Mouse (Mus musculus): ENCODE measurements at regions not wholly inside any gene's neighbourhood (a gene's known extent, or its start where the extent isn't known, plus 50 kb on each side); places are given as distances from the start of the nearest gene placed in this dataset.

GRCm38 (mm10) chr6:99938949-99939348 is 212.8 kb upstream of the Prok2 start:
- Histone ChIP-seq H3K27me3 (no peaks in the 10 kb centered on the region), H3K27ac (no peak overlapping the region), H3K36me3 (ENCODE audit: poor library complexity, severe bottlenecking) (no peaks in the 10 kb centered on the region), H3K4me2 (no peak overlapping the region), H3K9me3 (replicated peaks) (no peaks in the 10 kb centered on the region), H3K9ac (no peak overlapping the region), H3K4me3 (no peak overlapping the region), H3K4me1 (peaks cover 15% of the 10 kb centered on the region)
- ATAC-seq = 0 out of 2 replicates have a peak, but pooled peaks have one; percentile 27
- WGBS = 50% methylated on average over 7 of the region's 7 CpGs

GRCm38 (mm10) chr6:99936716-99937115 is 210.5 kb upstream of the Prok2 start:
- no peak for ATAC-seq
- no peaks in the 10 kb centered on the region for H3K36me3 ChIP-seq (ENCODE audit: poor library complexity, severe bottlenecking)

GRCm38 (mm10) chr6:99935373-99935772 is 209.2 kb upstream of the Prok2 start:
- H3K36me3 ChIP-seq (ENCODE audit: poor library complexity, severe bottlenecking) = no peaks in the 10 kb centered on the region
- no peak overlapping the region for H3K27ac ChIP-seq
- 86% methylated on average over 4 of the region's 4 CpGs for WGBS
- H3K9me3 ChIP-seq (replicated peaks) = no peaks in the 10 kb centered on the region
- no peak overlapping the region for H3K4me2 ChIP-seq
- no peak overlapping the region for H3K9ac ChIP-seq
- H3K4me1 ChIP-seq = peaks cover 18% of the 10 kb centered on the region
- H3K27me3 ChIP-seq = no peaks in the 10 kb centered on the region
- H3K4me3 ChIP-seq = no peak overlapping the region
- ATAC-seq = no peak

More at GRCm38 (mm10) chr6:99936716-99937115, 210.5 kb upstream of the Prok2 start:
- H3K4me1 ChIP-seq = peaks cover 16% of the 10 kb centered on the region
- no peak overlapping the region for H3K9ac ChIP-seq
- no peaks in the 10 kb centered on the region for H3K27me3 ChIP-seq
- H3K27ac ChIP-seq = no peak overlapping the region
- no peak overlapping the region for H3K4me3 ChIP-seq
- no peaks in the 10 kb centered on the region for H3K9me3 ChIP-seq (replicated peaks)
- H3K4me2 ChIP-seq = no peak overlapping the region

- Histone ChIP-seq H3K9ac (no peak overlapping the region), H3K4me2 (no peak overlapping the region), H3K4me3 (no peak overlapping the region), H3K9me3 (replicated peaks) (no peaks in the 10 kb centered on the region), H3K27ac (no peak overlapping the region), H3K36me3 (ENCODE audit: poor library complexity, severe bottlenecking) (no peaks in the 10 kb centered on the region), H3K4me1 (peaks cover 12% of the 10 kb centered on the region), H3K27me3 (no peaks in the 10 kb centered on the region)
- 82% methylated on average over 5 of the region's 5 CpGs for WGBS
- ATAC-seq = no peak
These were observed 208.2 kb upstream of the Prok2 start for GRCm38 (mm10) chr6:99934394-99934793.

- no peak for ATAC-seq
- H3K9me3 ChIP-seq (replicated peaks) = no peaks in the 10 kb centered on the region
- no peaks in the 10 kb centered on the region for H3K36me3 ChIP-seq (ENCODE audit: poor library complexity, severe bottlenecking)
- H3K4me1 ChIP-seq = peaks cover 6% of the 10 kb centered on the region
- H3K9ac ChIP-seq = no peak overlapping the region
- whole genome bisulfite sequencing = 77% methylated on average over 5 of the region's 5 CpGs
- no peak overlapping the region for H3K27ac ChIP-seq
- no peak overlapping the region for H3K4me3 ChIP-seq
- H3K4me2 ChIP-seq = no peak overlapping the region
- H3K27me3 ChIP-seq = no peaks in the 10 kb centered on the region
These were observed 207.2 kb upstream of the Prok2 start for GRCm38 (mm10) chr6:99933404-99933803.

- Histone ChIP-seq H3K9ac (no peak overlapping the region), H3K9me3 (replicated peaks) (no peaks in the 10 kb centered on the region), H3K36me3 (ENCODE audit: poor library complexity, severe bottlenecking) (no peaks in the 10 kb centered on the region), H3K27ac (no peak overlapping the region), H3K4me2 (no peak overlapping the region), H3K27me3 (no peaks in the 10 kb centered on the region), H3K4me1 (peaks cover 6% of the 10 kb centered on the region), H3K4me3 (no peak overlapping the region)
- 0 out of 2 replicates have a peak, but pooled peaks have one; percentile 43 for ATAC-seq
- 60% methylated on average over 2 of the region's 2 CpGs for WGBS
These were observed 206.7 kb upstream of the Prok2 start for GRCm38 (mm10) chr6:99932923-99933322.

GRCm38 (mm10) chr6:99932405-99932804 is 206.2 kb upstream of the Prok2 start:
- Histone ChIP-seq H3K27ac (no peak overlapping the region), H3K36me3 (ENCODE audit: poor library complexity, severe bottlenecking) (no peaks in the 10 kb centered on the region), H3K4me2 (no peak overlapping the region), H3K4me1 (peaks cover 6% of the 10 kb centered on the region), H3K9me3 (replicated peaks) (no peaks in the 10 kb centered on the region), H3K4me3 (no peak overlapping the region), H3K9ac (no peak overlapping the region), H3K27me3 (no peaks in the 10 kb centered on the region)
- 74% methylated on average over 6 of the region's 6 CpGs for WGBS
- no peak for ATAC-seq

- H3K4me1 ChIP-seq = peaks cover 6% of the 10 kb centered on the region
- no peaks in the 10 kb centered on the region for H3K27me3 ChIP-seq
- H3K27ac ChIP-seq = no peak overlapping the region
- no peaks in the 10 kb centered on the region for H3K9me3 ChIP-seq (replicated peaks)
- H3K4me3 ChIP-seq = no peak overlapping the region
- H3K36me3 ChIP-seq (ENCODE audit: poor library complexity, severe bottlenecking) = no peaks in the 10 kb centered on the region
- ATAC-seq = no peak
- H3K9ac ChIP-seq = no peak overlapping the region
- WGBS = 83% methylated on average over 4 of the region's 4 CpGs
- H3K4me2 ChIP-seq = no peak overlapping the region
These were observed 205.4 kb upstream of the Prok2 start for GRCm38 (mm10) chr6:99931588-99931987.

GRCm38 (mm10) chr6:99930316-99930715 is 204.1 kb upstream of the Prok2 start:
- no peak overlapping the region for H3K4me3 ChIP-seq
- no peak for ATAC-seq
- no peak overlapping the region for H3K9ac ChIP-seq
- no peaks in the 10 kb centered on the region for H3K27me3 ChIP-seq
- no peak overlapping the region for H3K27ac ChIP-seq
- WGBS = 96% methylated on average over 6 of the region's 6 CpGs
- no peaks in the 10 kb centered on the region for H3K36me3 ChIP-seq (ENCODE audit: poor library complexity, severe bottlenecking)
- no peak overlapping the region for H3K4me2 ChIP-seq
- peaks cover 6% of the 10 kb centered on the region for H3K4me1 ChIP-seq
- no peaks in the 10 kb centered on the region for H3K9me3 ChIP-seq (replicated peaks)

GRCm38 (mm10) chr6:99927933-99928555 is 201.9 kb upstream of the Prok2 start:
- Histone ChIP-seq H3K36me3 (ENCODE audit: poor library complexity, severe bottlenecking) (no peaks in the 10 kb centered on the region), H3K4me2 (no peak overlapping the region), H3K27me3 (no peaks in the 10 kb centered on the region), H3K4me1 (0 out of 2 replicates have a peak, but pooled peaks cover 3% of the 10 kb centered on the region), H3K4me3 (no peak overlapping the region), H3K27ac (no peak overlapping the region), H3K9me3 (replicated peaks) (no peaks in the 10 kb centered on the region), H3K9ac (no peak overlapping the region)
- no peak for ATAC-seq
- WGBS = 78% methylated on average over 10 of the region's 10 CpGs

GRCm38 (mm10) chr6:99924181-99924580 is 198.0 kb upstream of the Prok2 start:
- 0 out of 2 replicates have a peak, but pooled peaks cover 4% of the 10 kb centered on the region for H3K4me1 ChIP-seq
- no peak overlapping the region for H3K9ac ChIP-seq
- no peak for ATAC-seq
- H3K4me2 ChIP-seq = no peak overlapping the region
- 0 out of 2 replicates have a peak, but pooled peaks cover 3% of the 10 kb centered on the region for H3K27me3 ChIP-seq
- H3K9me3 ChIP-seq (replicated peaks) = no peaks in the 10 kb centered on the region
- no peaks in the 10 kb centered on the region for H3K36me3 ChIP-seq (ENCODE audit: poor library complexity, severe bottlenecking)
- WGBS = 45% methylated on average over 8 of the region's 8 CpGs
- H3K4me3 ChIP-seq = no peak overlapping the region
- H3K27ac ChIP-seq = no peak overlapping the region

- whole genome bisulfite sequencing = 84% methylated on average over 5 of the region's 5 CpGs
- ATAC-seq = no peak
- 0 out of 2 replicates have a peak, but pooled peaks cover 3% of the 10 kb centered on the region for H3K27me3 ChIP-seq
These were observed 195.8 kb upstream of the Prok2 start for GRCm38 (mm10) chr6:99921966-99922365.

More at GRCm38 (mm10) chr6:99921966-99922365, 195.8 kb upstream of the Prok2 start:
- Histone ChIP-seq H3K4me1 (peaks cover 8% of the 10 kb centered on the region), H3K27ac (no peak overlapping the region), H3K4me2 (no peak overlapping the region), H3K9ac (no peak overlapping the region), H3K36me3 (ENCODE audit: poor library complexity, severe bottlenecking) (no peaks in the 10 kb centered on the region), H3K4me3 (no peak overlapping the region), H3K9me3 (replicated peaks) (no peaks in the 10 kb centered on the region)
